Mouse (Mus musculus) right cerebral cortex, postnatal 10 days (tissue): Measurements from ENCODE around the gene Dmrt3.

Source experiments
- DNase-seq, 2 experiments: peaks; one replicate each; pipeline ENCODE4 v3.0.0; 2021; ENCODE audit warnings: low spot score in 2 of 2

The Dmrt3 gene

GRCm38 (mm10) chr19:25610015-25610410 is at the start of gene Dmrt3:
TSS of gene Dmrt3 (plus strand) at chr19:25610301.
- no peak for DNase-seq

GRCm38 (mm10) chr19:25564430-25564829 is 45.7 kb upstream of the Dmrt3 start:
- DNase-seq: no peak

GRCm38 (mm10) chr19:25569778-25570177 is 40.3 kb upstream of the Dmrt3 start:
- no peak for DNase-seq

GRCm38 (mm10) chr19:25574431-25574830 is 35.7 kb upstream of the Dmrt3 start:
- DNase-seq: no peak

- DNase-seq: no peak
Observed at GRCm38 (mm10) chr19:25574981-25575814, 34.9 kb upstream of the Dmrt3 start.

- DNase-seq: no peak
Observed at GRCm38 (mm10) chr19:25578358-25578757, 31.7 kb upstream of the Dmrt3 start.

- DNase-seq: no peak
Observed at GRCm38 (mm10) chr19:25579440-25579839, 30.7 kb upstream of the Dmrt3 start.

DNA sequence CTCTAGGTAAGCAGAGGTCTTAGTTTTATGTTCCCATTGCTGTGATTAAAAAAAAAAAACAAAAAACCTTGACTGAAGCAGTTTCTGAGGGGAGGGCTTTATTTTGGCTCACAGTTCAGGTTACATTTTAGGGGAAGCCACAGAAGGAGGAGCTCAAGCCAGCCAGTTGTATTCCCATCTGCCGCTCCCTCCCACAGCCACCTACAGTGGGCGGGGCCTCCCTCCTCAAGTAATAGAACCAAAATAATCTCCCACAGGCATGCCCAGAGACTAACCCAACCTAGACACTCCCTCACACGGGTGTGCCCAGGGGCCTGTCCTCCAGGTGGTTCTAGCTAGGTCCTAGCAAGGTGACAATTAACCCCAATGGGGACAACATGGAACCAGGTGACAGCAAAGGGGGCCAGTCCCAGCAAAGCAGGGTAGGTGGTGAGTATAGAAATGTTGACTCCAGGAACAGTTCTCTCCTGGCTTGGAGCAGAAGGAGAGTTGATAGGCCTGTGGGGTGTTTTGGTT is 12.3 kb upstream of the Dmrt3 start:
- no peak for DNase-seq

- no peak for DNase-seq
Observed at GRCm38 (mm10) chr19:25598626-25599025, 11.5 kb upstream of the Dmrt3 start.

DNA sequence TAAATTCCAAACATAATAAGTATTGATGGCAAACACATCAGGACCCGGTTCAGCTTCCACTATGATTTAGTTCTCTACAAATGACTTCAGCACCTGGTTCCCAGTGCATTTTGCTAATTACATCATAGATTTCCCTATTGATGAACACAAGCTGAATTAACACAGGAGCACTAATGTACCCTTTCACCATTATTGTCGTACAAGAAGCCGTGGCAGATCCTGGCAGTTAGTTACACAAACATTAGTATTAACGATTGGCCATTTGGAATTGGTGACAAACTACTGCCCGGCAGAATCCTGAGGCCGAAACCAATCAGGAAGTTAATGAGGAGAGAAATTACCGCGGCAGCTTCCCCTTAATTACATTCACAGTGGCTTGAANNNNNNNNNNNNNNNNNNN is 8.1 kb upstream of the Dmrt3 start:
- DNase-seq: no peak

DNA sequence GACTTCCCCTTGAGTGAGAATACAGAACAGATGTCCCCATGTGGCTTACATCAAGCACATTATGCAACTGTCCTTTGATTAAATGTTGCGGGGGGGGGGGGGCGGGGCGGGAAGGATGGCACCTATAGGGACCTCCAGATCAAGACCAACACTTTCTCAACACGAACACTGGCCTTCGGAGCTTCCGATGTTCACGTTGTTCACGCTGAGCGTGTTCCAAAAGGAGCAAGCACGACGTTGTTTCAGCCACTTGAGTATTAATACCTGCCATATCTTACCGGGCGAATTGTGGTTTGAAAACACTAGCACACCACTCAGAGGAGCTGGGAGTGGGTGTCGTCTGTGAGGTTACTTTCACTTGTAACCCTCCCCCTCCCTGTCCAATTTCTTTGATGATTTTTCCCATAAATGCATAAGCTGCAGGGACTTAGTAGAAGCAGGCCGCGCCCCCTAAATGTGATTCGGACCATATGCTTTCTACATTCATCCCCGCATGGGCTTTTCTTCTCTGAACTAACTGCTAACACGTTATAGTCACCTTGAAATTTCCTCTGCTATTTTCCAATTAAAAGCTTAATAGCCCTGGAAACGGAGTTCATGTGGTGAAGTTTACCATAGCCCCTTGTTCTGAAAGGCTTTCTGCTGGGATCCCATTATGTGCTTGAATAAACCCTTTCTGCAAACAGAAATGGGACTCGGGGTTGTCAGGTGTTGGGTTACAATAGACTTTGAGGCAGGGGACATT is 2.5 kb upstream of the Dmrt3 start:
- no peak for DNase-seq

DNA sequence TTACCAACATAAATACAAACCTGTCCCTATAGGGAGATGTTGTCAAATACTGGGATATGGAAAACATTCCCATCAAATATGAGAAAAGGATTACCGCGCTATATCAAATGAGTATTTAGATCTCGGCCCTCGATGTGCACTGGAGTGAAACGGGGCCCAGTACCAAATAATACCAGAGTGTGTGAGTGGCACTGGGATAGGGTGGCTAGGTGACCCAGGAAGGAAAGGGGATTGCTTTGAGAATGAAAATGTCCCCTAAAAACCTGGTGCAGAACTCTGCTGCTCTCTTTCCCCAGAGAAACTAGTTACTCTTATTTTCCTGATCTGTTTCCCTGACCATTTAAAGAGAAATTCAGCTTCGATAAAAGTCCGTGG is 1.9 kb upstream of the Dmrt3 start:
- no peak for DNase-seq

- no peak for DNase-seq
Observed at GRCm38 (mm10) chr19:25608961-25609850, 895 bp upstream of the Dmrt3 start.

- DNase-seq: no peak
Observed at GRCm38 (mm10) chr19:25610411-25611111, 460 bp downstream of the Dmrt3 start.

GRCm38 (mm10) chr19:25611116-25611515 is 1.0 kb downstream of the Dmrt3 start:
- no peak for DNase-seq

DNA sequence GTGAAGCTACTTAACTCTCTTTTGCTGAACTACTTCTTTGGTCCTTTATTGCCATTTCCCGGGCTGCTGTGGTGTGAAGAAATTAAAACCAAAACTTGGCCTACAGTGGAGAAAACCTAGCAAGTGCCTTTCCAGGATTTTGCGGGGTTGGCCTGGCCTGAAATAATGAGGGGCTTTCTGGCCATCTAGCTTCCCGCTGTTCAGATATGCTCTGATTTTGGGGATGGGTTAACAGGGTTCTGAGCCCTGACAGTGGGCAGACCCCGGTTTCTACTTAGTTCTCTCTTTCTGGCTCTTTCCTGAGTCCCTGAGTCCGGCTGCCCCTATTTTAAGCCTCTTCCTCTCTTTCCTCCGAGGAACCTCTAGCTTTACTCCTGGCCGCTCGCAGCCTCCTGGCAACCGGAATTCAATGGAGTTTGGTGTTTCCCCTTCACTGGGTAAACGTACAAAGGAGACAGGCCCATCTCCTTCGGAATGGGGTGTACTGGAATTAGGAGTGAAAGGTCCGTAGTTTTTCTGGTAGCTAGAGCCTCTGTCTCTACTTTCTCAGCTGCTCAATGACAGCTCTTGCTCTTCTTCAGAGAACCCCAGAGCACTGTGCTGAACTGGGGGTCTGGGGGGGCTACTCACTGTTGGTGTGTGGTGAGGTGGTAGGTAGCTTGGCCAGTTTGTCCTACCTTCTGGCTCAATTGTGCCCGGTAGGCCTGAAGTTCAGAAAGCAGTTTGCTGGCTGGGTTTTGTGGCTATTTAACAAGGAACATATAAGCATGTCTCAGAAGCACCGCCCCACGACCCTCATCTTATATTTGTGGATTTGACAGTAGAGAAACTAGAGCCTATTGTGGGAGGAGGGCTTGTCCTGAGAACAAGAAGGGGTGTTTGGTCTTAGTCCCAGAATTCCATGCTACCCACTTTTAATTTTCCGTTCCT is 2.0 kb downstream of the Dmrt3 start:
- DNase-seq: no peak

GRCm38 (mm10) chr19:25612806-25613295 is 2.8 kb downstream of the Dmrt3 start:
- no peak for DNase-seq

GRCm38 (mm10) chr19:25613476-25614300 is 3.6 kb downstream of the Dmrt3 start:
- no peak for DNase-seq

DNA sequence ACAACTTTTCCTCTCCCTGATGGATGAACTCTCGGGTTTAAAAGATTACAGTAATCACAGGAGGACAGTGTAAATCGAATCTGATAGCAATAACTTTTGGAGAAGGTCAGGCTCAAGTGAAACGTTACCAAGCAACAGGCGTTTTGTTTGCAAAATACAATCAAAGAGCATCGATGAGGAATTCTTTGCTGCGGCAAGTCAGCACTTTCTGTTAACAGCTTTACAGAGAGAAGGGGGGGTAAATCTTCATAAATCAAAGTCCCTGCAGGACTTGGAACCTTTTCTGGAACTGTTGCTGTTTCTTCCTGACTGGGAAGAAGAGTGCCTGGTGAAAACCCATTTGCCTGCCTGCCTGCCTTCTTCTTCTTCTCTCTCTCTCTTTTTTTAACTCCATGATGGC is 5.8 kb downstream of the Dmrt3 start:
- DNase-seq: no peak
